Mouse (Mus musculus) forebrain, embryonic 12.5 days (tissue): ENCODE measurements around the gene Idh3a. TPM values are rescaled to one million over a fixed set of nuclear protein-coding genes. Genes with fewer than 3 reads are reported as not detected.

Experiments used
- ATAC-seq: fragments of 200-750 bp; cut with Nextera tagmentation; 2 replicates; pipeline ENCODE4 v1.8.0; 2017; ENCODE audit warnings: moderate TSS enrichment; ENCODE audit not compliant: low FRiP score
- H3K27ac ChIP-seq: fragments of 300-500 bp; sonication (generic); 2 replicates; pipeline ENCODE4 v1.5.1; 2016; ENCODE audit warnings: mild to moderate bottlenecking
- H3K27me3 ChIP-seq: fragments of 300-500 bp; sonication (generic); 2 replicates; pipeline ENCODE4 v1.6.1; 2016; ENCODE audit warnings: mild to moderate bottlenecking
- H3K36me3 ChIP-seq: fragments of 300-500 bp; sonication (generic); replicated peaks from 2 replicates; pipeline ENCODE4 v1.6.1; 2016; ENCODE audit warnings: mild to moderate bottlenecking
- H3K4me1 ChIP-seq: fragments of 300-500 bp; sonication (generic); 2 replicates; pipeline ENCODE4 v1.6.1; 2016
- H3K4me2 ChIP-seq: fragments of 300-500 bp; sonication (generic); 2 replicates; pipeline ENCODE4 v1.6.1; 2016; ENCODE audit warnings: mild to moderate bottlenecking, moderate library complexity
- H3K4me3 ChIP-seq: fragments of 300-500 bp; sonication (generic); replicated peaks from 2 replicates; pipeline ENCODE4 v1.5.1; 2016; ENCODE audit warnings: mild to moderate bottlenecking
- H3K9ac ChIP-seq: fragments of 300-500 bp; sonication (generic); 2 replicates; pipeline ENCODE4 v1.6.1; 2016; ENCODE audit warnings: mild to moderate bottlenecking
- H3K9me3 ChIP-seq: fragments of 300-500 bp; sonication (generic); 2 replicates; pipeline ENCODE4 v1.6.1; 2016
- WGBS: fragments of 180-500 bp; shearing (Covaris S2); methylation state at CpG from one replicate; pipeline ENCODE4 v1.1.7; 2016; 5-methylcytosine and 5-hydroxymethylcytosine counted together
- polyA plus RNA-seq: library from polyadenylated mRNA; unstranded; fragments of >200 nt; fragmentation: Nextera tagmentation; extraction: Ambion mirVana; gene quantifications from 2 replicates; pipeline ENCODE4 v1.2.1, GENCODE M21; 2016

The Idh3a gene
- polyA plus RNA-seq = 109 and 122 TPM in 2 replicates

GRCm38 (mm10) chr9:54586199-54587061 lies at the start of gene Idh3a:
Gene Idh3a (plus strand): TSS chr9:54586334.
- Histone ChIP-seq H3K9ac (peak within 1 kb of the TSS; percentile 84), H3K9me3 (no peaks in the 10 kb centered on the region), H3K4me2 (peak within 1 kb of the TSS; percentile 93), H3K27me3 (no peaks in the 10 kb centered on the region), H3K4me3 (peak within 1 kb of the TSS; percentile 79), H3K36me3 (peaks cover 7% of the 10 kb centered on the region), H3K4me1 (peaks cover 17% of the 10 kb centered on the region), H3K27ac (0 out of 2 replicates have a peak within 1 kb of the TSS, but pooled peaks have one; percentile 36)
- WGBS = under 1% methylated on average over 68 of the region's 73 CpGs
- peak; percentile 100 for ATAC-seq

GRCm38 (mm10) chr9:54537030-54537429 lies 49.1 kb upstream of the Idh3a start:
- peaks cover 20% of the 10 kb centered on the region for H3K4me1 ChIP-seq
- H3K9ac ChIP-seq = no peak overlapping the region
- WGBS = 55% methylated on average over 4 of the region's 4 CpGs
- H3K36me3 ChIP-seq = no peaks in the 10 kb centered on the region
- H3K27ac ChIP-seq = no peak overlapping the region
- no peak for ATAC-seq
- H3K4me3 ChIP-seq = no peak overlapping the region
- no peaks in the 10 kb centered on the region for H3K27me3 ChIP-seq
- H3K4me2 ChIP-seq = no peak overlapping the region
- H3K9me3 ChIP-seq = no peaks in the 10 kb centered on the region

- peak overlapping the region; percentile 44; the same call in 1 of the 2 replicates for H3K27ac ChIP-seq
- H3K27me3 ChIP-seq = no peaks in the 10 kb centered on the region
- no peak for ATAC-seq
- no peak overlapping the region for H3K4me2 ChIP-seq
- WGBS = 81% methylated on average over 3 of the region's 3 CpGs
- no peaks in the 10 kb centered on the region for H3K36me3 ChIP-seq
- H3K4me3 ChIP-seq = no peak overlapping the region
- peaks cover 17% of the 10 kb centered on the region for H3K4me1 ChIP-seq
- H3K9ac ChIP-seq = no peak overlapping the region
- H3K9me3 ChIP-seq = no peaks in the 10 kb centered on the region
These were observed 48.7 kb upstream of the Idh3a start for GRCm38 (mm10) chr9:54537480-54537879.

GRCm38 (mm10) chr9:54538244-54538643 lies 47.9 kb upstream of the Idh3a start:
- 95% methylated on average over 3 of the region's 3 CpGs for WGBS
- no peak overlapping the region for H3K9ac ChIP-seq
- H3K27me3 ChIP-seq = no peaks in the 10 kb centered on the region
- H3K4me2 ChIP-seq = no peak overlapping the region
- peaks cover 13% of the 10 kb centered on the region for H3K4me1 ChIP-seq
- no peaks in the 10 kb centered on the region for H3K36me3 ChIP-seq
- no peak overlapping the region for H3K27ac ChIP-seq
- H3K9me3 ChIP-seq = no peaks in the 10 kb centered on the region
- ATAC-seq = no peak
- H3K4me3 ChIP-seq = no peak overlapping the region

GRCm38 (mm10) chr9:54538684-54539083 lies 47.5 kb upstream of the Idh3a start, which contains the start of gene Sh2d7:
Gene Sh2d7 (plus strand): TSS chr9:54538984.
- H3K4me1 ChIP-seq = peaks cover 12% of the 10 kb centered on the region
- WGBS = 96% methylated on average over 14 of the region's 14 CpGs
- no peak for ATAC-seq
- no peaks in the 10 kb centered on the region for H3K27me3 ChIP-seq
- H3K36me3 ChIP-seq = no peaks in the 10 kb centered on the region
- no peak within 1 kb of the TSS for H3K4me2 ChIP-seq
- no peaks in the 10 kb centered on the region for H3K9me3 ChIP-seq
- H3K27ac ChIP-seq = no peak within 1 kb of the TSS
- H3K9ac ChIP-seq = no peak within 1 kb of the TSS
- H3K4me3 ChIP-seq = no peak within 1 kb of the TSS

GRCm38 (mm10) chr9:54540801-54541200 lies 45.3 kb upstream of the Idh3a start:
- no peak for ATAC-seq
- Histone ChIP-seq H3K4me1 (peaks cover 4% of the 10 kb centered on the region; the same call in 1 of the 2 replicates), H3K4me3 (no peak overlapping the region), H3K9me3 (no peaks in the 10 kb centered on the region), H3K36me3 (no peaks in the 10 kb centered on the region), H3K27ac (no peak overlapping the region), H3K9ac (no peak overlapping the region), H3K27me3 (no peaks in the 10 kb centered on the region), H3K4me2 (no peak overlapping the region)
- 87% methylated on average over 5 of the region's 5 CpGs for WGBS

- no peaks in the 10 kb centered on the region for H3K4me1 ChIP-seq
- H3K4me3 ChIP-seq = no peak overlapping the region
- H3K9me3 ChIP-seq = no peaks in the 10 kb centered on the region
- ATAC-seq = no peak
- no peaks in the 10 kb centered on the region for H3K36me3 ChIP-seq
- no peak overlapping the region for H3K9ac ChIP-seq
- WGBS = 86% methylated on average over 9 of the region's 9 CpGs
- no peaks in the 10 kb centered on the region for H3K27me3 ChIP-seq
- H3K4me2 ChIP-seq = no peak overlapping the region
- H3K27ac ChIP-seq = no peak overlapping the region
These were observed 41.8 kb upstream of the Idh3a start for GRCm38 (mm10) chr9:54544212-54544953.

- no peak overlapping the region for H3K9ac ChIP-seq
- no peaks in the 10 kb centered on the region for H3K27me3 ChIP-seq
- 93% methylated on average over 4 of the region's 4 CpGs for WGBS
- no peaks in the 10 kb centered on the region for H3K4me1 ChIP-seq
- no peaks in the 10 kb centered on the region for H3K36me3 ChIP-seq
- no peaks in the 10 kb centered on the region for H3K9me3 ChIP-seq
- H3K4me3 ChIP-seq = no peak overlapping the region
- no peak overlapping the region for H3K27ac ChIP-seq
- ATAC-seq = no peak
- H3K4me2 ChIP-seq = no peak overlapping the region
These were observed 41.2 kb upstream of the Idh3a start for GRCm38 (mm10) chr9:54544954-54545315.

- Histone ChIP-seq H3K9ac (no peak overlapping the region), H3K4me1 (no peaks in the 10 kb centered on the region), H3K27me3 (no peaks in the 10 kb centered on the region), H3K27ac (no peak overlapping the region), H3K4me2 (no peak overlapping the region), H3K36me3 (no peaks in the 10 kb centered on the region), H3K9me3 (no peaks in the 10 kb centered on the region), H3K4me3 (no peak overlapping the region)
- ATAC-seq = peak; percentile 9; the same call in 1 of the 2 replicates
- WGBS = 19% methylated on average over 5 of the region's 5 CpGs
These were observed 38.6 kb upstream of the Idh3a start for GRCm38 (mm10) chr9:54547536-54547935.

- Histone ChIP-seq H3K9ac (no peak overlapping the region), H3K36me3 (no peaks in the 10 kb centered on the region), H3K4me1 (no peaks in the 10 kb centered on the region), H3K27me3 (no peaks in the 10 kb centered on the region), H3K4me3 (no peak overlapping the region), H3K9me3 (no peaks in the 10 kb centered on the region), H3K27ac (no peak overlapping the region), H3K4me2 (no peak overlapping the region)
- 88% methylated on average over 6 of the region's 6 CpGs for WGBS
- ATAC-seq = no peak
These were observed 36.7 kb upstream of the Idh3a start for GRCm38 (mm10) chr9:54549433-54549832.

GRCm38 (mm10) chr9:54552409-54552808 lies 33.7 kb upstream of the Idh3a start:
- WGBS = 28% methylated on average over 5 of the region's 5 CpGs
- Histone ChIP-seq H3K4me2 (no peak overlapping the region), H3K9me3 (no peaks in the 10 kb centered on the region), H3K27me3 (no peaks in the 10 kb centered on the region), H3K4me1 (no peaks in the 10 kb centered on the region), H3K9ac (no peak overlapping the region), H3K4me3 (no peak overlapping the region), H3K27ac (no peak overlapping the region), H3K36me3 (no peaks in the 10 kb centered on the region)
- no peak for ATAC-seq

GRCm38 (mm10) chr9:54555044-54555443 lies 31.1 kb upstream of the Idh3a start:
- Histone ChIP-seq H3K9me3 (no peaks in the 10 kb centered on the region), H3K4me3 (no peak overlapping the region), H3K4me2 (no peak overlapping the region), H3K4me1 (peaks cover 6% of the 10 kb centered on the region; the same call in 1 of the 2 replicates), H3K9ac (no peak overlapping the region), H3K27me3 (peaks cover 11% of the 10 kb centered on the region), H3K36me3 (no peaks in the 10 kb centered on the region), H3K27ac (no peak overlapping the region)
- WGBS = 84% methylated on average over 2 of the region's 2 CpGs
- ATAC-seq = no peak
